Mouse (Mus musculus) neural tube, embryonic 14.5 days (tissue): Measurements from ENCODE around the gene Pdpk1. TPM values are rescaled to one million over a fixed set of nuclear protein-coding genes. Genes with fewer than 3 reads are reported as not detected.
"Not testable (repeated sequence)": the region's sequence is repeated elsewhere in the genome, so short reads cannot be mapped to it uniquely, and the experiment has no call there.

ENCODE experiments used
- ATAC-seq: fragments of 200-750 bp; cut with Nextera tagmentation; 2 replicates; pipeline ENCODE4 v1.8.0; 2017; ENCODE audit warnings: low read depth, mild to moderate bottlenecking, moderate TSS enrichment, moderate library complexity
- H3K27ac ChIP-seq: fragments of 300-500 bp; sonication (generic); 2 replicates; pipeline ENCODE4 v1.5.1; 2014; ENCODE audit warnings: low read depth, mild to moderate bottlenecking, control low read depth, low read length, moderate library complexity, mixed read lengths
- H3K27me3 ChIP-seq: fragments of 300-500 bp; sonication (generic); 2 replicates; pipeline ENCODE4 v1.6.1; 2014; ENCODE audit warnings: low read length; ENCODE audit not compliant: control insufficient read depth, insufficient read depth
- H3K36me3 ChIP-seq: fragments of 300-500 bp; sonication (generic); 2 replicates; pipeline ENCODE4 v1.6.1; 2014; ENCODE audit warnings: low read length, mixed read lengths; ENCODE audit not compliant: control insufficient read depth, insufficient read depth
- H3K4me1 ChIP-seq: fragments of 300-500 bp; sonication (generic); 2 replicates; pipeline ENCODE4 v1.6.1; 2014; ENCODE audit warnings: low read length; ENCODE audit not compliant: control insufficient read depth, insufficient read depth
- H3K4me2 ChIP-seq: fragments of 300-500 bp; sonication (generic); 2 replicates; pipeline ENCODE4 v1.6.1; 2014; ENCODE audit warnings: mild to moderate bottlenecking, low read depth, low read length, control low read depth
- H3K4me3 ChIP-seq: fragments of 300-500 bp; sonication (generic); 2 replicates; pipeline ENCODE4 v1.5.1; 2014; ENCODE audit warnings: low read depth, low read length, control low read depth, mixed read lengths
- H3K9ac ChIP-seq: fragments of 300-500 bp; sonication (generic); replicated peaks from 2 replicates; pipeline ENCODE4 v1.6.1; 2014; ENCODE audit warnings: low read depth, mild to moderate bottlenecking, control low read depth, low read length, mixed read lengths
- H3K9me3 ChIP-seq: fragments of 300-500 bp; sonication (generic); 2 replicates; pipeline ENCODE4 v1.6.1; 2016; ENCODE audit warnings: low read length; ENCODE audit not compliant: control insufficient read depth
- whole genome bisulfite sequencing: fragments of 180-500 bp; shearing (Covaris S2); extraction: QIAGEN DNeasy Blood & Tissue Kit; methylation state at CpG from one replicate; pipeline ENCODE4 v1.1.7; 2014; 5-methylcytosine and 5-hydroxymethylcytosine counted together
- polyA plus RNA-seq: library from polyadenylated mRNA; unstranded; fragments of >200 nt; fragmentation: Nextera tagmentation; extraction: Ambion mirVana; gene quantifications from 2 replicates; pipeline ENCODE4 v1.2.1, GENCODE M21; 2014

The Pdpk1 gene
- polyA plus RNA-seq, 1 experiment from 2014 or later: 83.9 TPM

- Histone ChIP-seq H3K4me1 (no peaks in the 10 kb centered on the region), H3K9ac (no peak overlapping the region), H3K4me2 (no peak overlapping the region), H3K27me3 (no peaks in the 10 kb centered on the region), H3K9me3 (no peaks in the 10 kb centered on the region), H3K4me3 (no peak overlapping the region), H3K27ac (no peak overlapping the region), H3K36me3 (peaks cover 8% of the 10 kb centered on the region; the same call in 1 of the 2 replicates)
- WGBS: 86% methylated on average over 4 of the region's 4 CpGs
- no peak for ATAC-seq
Measured at GRCm38 (mm10) chr17:24113031-24113430, 37.7 kb downstream of the Pdpk1 start.

- no peak overlapping the region for H3K4me2 ChIP-seq
- WGBS: 96% methylated on average over 1 of the region's 1 CpGs
Measured at GRCm38 (mm10) chr17:24111256-24111655, 39.5 kb downstream of the Pdpk1 start.

GRCm38 (mm10) chr17:24108896-24109295, 41.8 kb downstream of the Pdpk1 start:
- Histone ChIP-seq H3K4me3 (no peak overlapping the region), H3K27me3 (no peaks in the 10 kb centered on the region), H3K27ac (no peak overlapping the region), H3K9me3 (no peaks in the 10 kb centered on the region), H3K4me1 (no peaks in the 10 kb centered on the region), H3K36me3 (peaks cover 21% of the 10 kb centered on the region; the same call in 1 of the 2 replicates), H3K4me2 (no peak overlapping the region), H3K9ac (no peak overlapping the region)
- ATAC-seq: no peak
- WGBS: 78% methylated on average over 1 of the region's 1 CpGs

More at GRCm38 (mm10) chr17:24111256-24111655, 39.5 kb downstream of the Pdpk1 start:
- Histone ChIP-seq H3K36me3 (peaks cover 16% of the 10 kb centered on the region; the same call in 1 of the 2 replicates), H3K4me1 (no peaks in the 10 kb centered on the region), H3K4me3 (no peak overlapping the region), H3K9ac (no peak overlapping the region), H3K9me3 (no peaks in the 10 kb centered on the region), H3K27me3 (no peaks in the 10 kb centered on the region), H3K27ac (no peak overlapping the region)
- ATAC-seq: no peak

- no peaks in the 10 kb centered on the region for H3K27me3 ChIP-seq
- WGBS: 88% methylated on average over 2 of the region's 2 CpGs
- H3K4me2 ChIP-seq: no peak overlapping the region
- H3K9ac ChIP-seq: no peak overlapping the region
- H3K4me1 ChIP-seq: no peaks in the 10 kb centered on the region
- ATAC-seq: no peak
- H3K27ac ChIP-seq: no peak overlapping the region
- no peaks in the 10 kb centered on the region for H3K9me3 ChIP-seq
- H3K36me3 ChIP-seq: peaks cover 27% of the 10 kb centered on the region; the same call in 1 of the 2 replicates
- no peak overlapping the region for H3K4me3 ChIP-seq
Measured at GRCm38 (mm10) chr17:24105111-24105510, 45.6 kb downstream of the Pdpk1 start.

GRCm38 (mm10) chr17:24098354-24098753, 52.4 kb downstream of the Pdpk1 start:
- 95% methylated on average over 4 of the region's 4 CpGs for WGBS
- H3K9me3 ChIP-seq: no peaks in the 10 kb centered on the region
- H3K27ac ChIP-seq: no peak overlapping the region
- H3K36me3 ChIP-seq: peaks cover 14% of the 10 kb centered on the region; the same call in 1 of the 2 replicates
- no peak overlapping the region for H3K4me3 ChIP-seq
- H3K9ac ChIP-seq: no peak overlapping the region
- H3K4me2 ChIP-seq: no peak overlapping the region
- H3K27me3 ChIP-seq: no peaks in the 10 kb centered on the region
- no peak for ATAC-seq
- no peaks in the 10 kb centered on the region for H3K4me1 ChIP-seq

GRCm38 (mm10) chr17:24090575-24090974, 60.1 kb downstream of the Pdpk1 start:
- H3K4me2 ChIP-seq: no peak overlapping the region
- no peaks in the 10 kb centered on the region for H3K9me3 ChIP-seq
- no peak overlapping the region for H3K27ac ChIP-seq
- 100% methylated on average over 1 of the region's 1 CpGs for WGBS
- no peak for ATAC-seq
- no peak overlapping the region for H3K9ac ChIP-seq
- peaks cover 37% of the 10 kb centered on the region; the same call in 1 of the 2 replicates for H3K36me3 ChIP-seq
- H3K4me3 ChIP-seq: no peak overlapping the region
- H3K4me1 ChIP-seq: no peaks in the 10 kb centered on the region
- no peaks in the 10 kb centered on the region for H3K27me3 ChIP-seq

- not testable (repeated sequence) for H3K4me1 ChIP-seq, H3K9me3 ChIP-seq, ATAC-seq, H3K9ac ChIP-seq, H3K27ac ChIP-seq, H3K4me3 ChIP-seq, H3K4me2 ChIP-seq, H3K27me3 ChIP-seq
- 85% methylated on average over 4 of the region's 4 CpGs for WGBS
- peaks cover 25% of the 10 kb centered on the region; the same call in 1 of the 2 replicates for H3K36me3 ChIP-seq
Measured at GRCm38 (mm10) chr17:24086399-24086798, 64.3 kb downstream of the Pdpk1 start.

GRCm38 (mm10) chr17:24084593-24084992, 66.1 kb downstream of the Pdpk1 start:
- H3K27ac ChIP-seq: no peak overlapping the region
- H3K27me3 ChIP-seq: no peaks in the 10 kb centered on the region
- no peaks in the 10 kb centered on the region for H3K9me3 ChIP-seq
- no peak for ATAC-seq
- no peaks in the 10 kb centered on the region for H3K4me1 ChIP-seq
- H3K36me3 ChIP-seq: peaks cover 21% of the 10 kb centered on the region; the same call in 1 of the 2 replicates
- WGBS: 56% methylated on average over 1 of the region's 1 CpGs
- H3K9ac ChIP-seq: no peak overlapping the region
- no peak overlapping the region for H3K4me2 ChIP-seq
- no peak overlapping the region for H3K4me3 ChIP-seq

GRCm38 (mm10) chr17:24077101-24077500, 73.6 kb downstream of the Pdpk1 start:
- no peak overlapping the region for H3K4me3 ChIP-seq
- H3K27ac ChIP-seq: no peak overlapping the region
- WGBS: 89% methylated on average over 2 of the region's 2 CpGs
- no peak for ATAC-seq
- peaks cover 24% of the 10 kb centered on the region for H3K36me3 ChIP-seq
- no peaks in the 10 kb centered on the region for H3K9me3 ChIP-seq
- H3K4me1 ChIP-seq: peaks cover 6% of the 10 kb centered on the region
- H3K9ac ChIP-seq: no peak overlapping the region
- no peaks in the 10 kb centered on the region for H3K27me3 ChIP-seq
- H3K4me2 ChIP-seq: no peak overlapping the region
